Mouse (Mus musculus): ENCODE results near the gene Ccdc124.

DNA sequence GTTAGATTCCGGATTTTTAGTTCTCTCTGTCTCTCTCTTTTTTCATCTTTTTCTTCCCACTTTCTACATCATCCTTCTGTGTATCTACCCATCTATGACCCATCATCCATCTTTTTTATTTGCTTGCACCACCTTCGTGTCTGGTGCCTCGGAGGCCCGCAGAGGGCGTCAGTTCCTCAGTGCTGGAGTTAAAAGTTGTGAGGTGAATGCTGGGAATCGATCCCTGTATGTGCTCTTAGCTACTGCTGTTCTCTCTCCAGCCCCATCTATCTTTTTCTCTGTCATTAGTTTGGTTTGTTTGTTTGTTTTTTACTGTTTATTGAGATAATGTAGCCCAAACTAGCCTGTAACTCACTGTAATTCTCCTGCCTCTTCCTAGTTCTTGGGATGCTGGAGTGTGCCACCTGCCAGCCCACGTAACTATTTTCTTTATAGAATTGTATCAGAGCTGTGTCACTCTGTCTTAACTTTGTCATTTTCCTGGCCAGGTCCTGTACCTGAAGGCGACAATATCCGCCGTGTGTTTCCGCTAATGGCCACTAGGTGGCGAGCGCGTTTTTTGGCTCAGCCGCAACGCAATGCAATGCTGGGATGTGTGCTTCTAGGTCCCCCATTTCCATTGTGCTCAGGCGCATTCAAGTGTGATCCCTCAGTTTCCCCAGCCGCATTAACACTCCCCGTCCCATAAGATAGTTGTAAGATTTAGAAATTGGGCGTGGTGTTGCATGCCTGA is 24.1 kb upstream of the Ccdc124 start:
- TF ChIP-seq MAFK (IDR thresholded peaks at IDR 0.05; ENCODE audit: insufficient read depth, low read depth, low read length) (no peak), CHD2 (IDR thresholded peaks at IDR 0.05; ENCODE audit: low read depth, low read length) (no peak), ZNF384 (IDR thresholded peaks at IDR 0.05; ENCODE audit: low read depth, low read length) (no peak)
